Comparison of ENCODE assay signal across 8 mouse cellular contexts in the genomic region with DNA sequence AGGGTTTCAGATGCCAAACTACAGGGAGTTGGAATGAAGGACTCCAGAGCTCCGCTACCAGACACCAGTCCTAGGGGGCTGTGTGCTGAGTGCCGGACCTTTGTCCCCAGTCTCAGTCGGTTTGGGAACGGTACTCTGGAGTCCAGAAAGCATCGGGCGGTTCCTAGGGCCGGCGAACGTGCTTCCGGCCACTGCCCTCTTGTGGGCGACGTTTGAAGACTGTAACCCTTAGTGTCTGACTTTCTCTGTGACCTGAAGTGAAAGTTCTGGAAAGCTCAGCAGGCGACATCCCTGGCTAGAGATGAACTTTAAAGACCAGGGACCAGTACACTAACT. TPM values are rescaled to one million over a fixed set of nuclear protein-coding genes. Genes with fewer than 3 reads are reported as not detected.
DNase-seq lines count a peak whose midpoint lies in the region; ATAC-seq lines count a peak whose summit lies in the region.

No protein-coding gene starts in this region.

- DNase-seq in urinary bladder, adult 18-20 months (ENCODE audit: low spot score in 2 of 2) = peak; percentile 74 to 81
- DNase-seq in urinary bladder, postnatal 10 days (ENCODE audit: low spot score) = no peak
- peak; percentile 76 for DNase-seq in lung, postnatal 14 days
- DNase-seq in retina, postnatal 7 days (ENCODE audit: low read depth, low spot score) = peak; percentile 23
- DNase-seq in right cerebral cortex, adult 18-20 months = no peak

- H3K4me2 ChIP-seq in embryonic facial prominence, embryonic 12.5 days (replicated peaks) = peak overlapping the region; percentile 81
- peak overlapping the region; percentile 98 for H3K4me2 ChIP-seq in heart, embryonic 12.5 days
- peak overlapping the region; percentile 86 for H3K4me2 ChIP-seq in kidney, embryonic 15.5 days

- no peak for ATAC-seq in embryonic facial prominence, embryonic 12.5 days (ENCODE audit: insufficient number of reproducible peaks, insufficient read depth, low FRiP score, low TSS enrichment)
- ATAC-seq in heart, embryonic 12.5 days (ENCODE audit: insufficient number of reproducible peaks, low FRiP score) = peak; percentile 31; the same call in 1 of the 2 replicates
- peak; percentile 41 for ATAC-seq in kidney, embryonic 15.5 days (replicated peaks; ENCODE audit: low FRiP score)

- H3K27ac ChIP-seq in embryonic facial prominence, embryonic 12.5 days = peak overlapping the region; percentile 98
- peak overlapping the region; percentile 98 for H3K27ac ChIP-seq in heart, embryonic 12.5 days (ENCODE audit: poor library complexity, severe bottlenecking)
- peak overlapping the region; percentile 98 for H3K27ac ChIP-seq in kidney, embryonic 15.5 days

- peaks cover 5% of the 10 kb centered on the region; the same call in 1 of the 2 replicates for H3K9me3 ChIP-seq in embryonic facial prominence, embryonic 12.5 days
- H3K9me3 ChIP-seq in heart, embryonic 12.5 days (replicated peaks) = peaks cover 11% of the 10 kb centered on the region
- peaks cover 6% of the 10 kb centered on the region for H3K9me3 ChIP-seq in kidney, embryonic 15.5 days (replicated peaks)

- H3K27me3 ChIP-seq in embryonic facial prominence, embryonic 12.5 days = no peaks in the 10 kb centered on the region
- H3K27me3 ChIP-seq in heart, embryonic 12.5 days (replicated peaks) = no peaks in the 10 kb centered on the region
- H3K27me3 ChIP-seq in kidney, embryonic 15.5 days = peaks cover 9% of the 10 kb centered on the region

- under 1% methylated on average over 13 of the region's 13 CpGs for WGBS in embryonic facial prominence, embryonic 12.5 days
- WGBS in heart, embryonic 12.5 days = under 1% methylated on average over 13 of the region's 13 CpGs
- WGBS in kidney, embryonic 15.5 days = under 1% methylated on average over 13 of the region's 13 CpGs

- H3K9ac ChIP-seq in embryonic facial prominence, embryonic 12.5 days = peak overlapping the region; percentile 79; the same call in 1 of the 2 replicates
- H3K9ac ChIP-seq in heart, embryonic 12.5 days = peak overlapping the region; percentile 73
- H3K9ac ChIP-seq in kidney, embryonic 15.5 days = peak overlapping the region; percentile 65

- H3K4me1 ChIP-seq in embryonic facial prominence, embryonic 12.5 days = peaks cover 30% of the 10 kb centered on the region
- H3K4me1 ChIP-seq in heart, embryonic 12.5 days (replicated peaks) = peaks cover 38% of the 10 kb centered on the region
- H3K4me1 ChIP-seq in kidney, embryonic 15.5 days = peaks cover 47% of the 10 kb centered on the region

- no peaks in the 10 kb centered on the region; the same call in 1 of the 2 replicates for H3K36me3 ChIP-seq in embryonic facial prominence, embryonic 12.5 days
- H3K36me3 ChIP-seq in heart, embryonic 12.5 days = no peaks in the 10 kb centered on the region
- no peaks in the 10 kb centered on the region for H3K36me3 ChIP-seq in kidney, embryonic 15.5 days

- H3K4me3 ChIP-seq in embryonic facial prominence, embryonic 12.5 days = peak overlapping the region; percentile 85
- H3K4me3 ChIP-seq in heart, embryonic 12.5 days = peak overlapping the region; percentile 77
- H3K4me3 ChIP-seq in kidney, embryonic 15.5 days (replicated peaks) = peak overlapping the region; percentile 59

RNA-seq across cellular contexts. Expression of a gene that starts 1.1 kb away (rescaled TPM):
- 115 TPM in 2 replicates for polyA plus RNA-seq in embryonic facial prominence, embryonic 12.5 days (2016; fragmentation: Nextera tagmentation; extraction: Ambion mirVana)
- polyA plus RNA-seq in heart, embryonic 12.5 days (2016; fragmentation: Nextera tagmentation; extraction: Ambion mirVana) = 43.3 and 46.1 TPM in 2 replicates
- 52.4 and 65.0 TPM in 2 replicates for polyA plus RNA-seq in kidney, embryonic 15.5 days (2015; fragmentation: Nextera tagmentation; extraction: Ambion mirVana)

RNA-seq across cellular contexts. Expression of a gene that starts 20.8 kb away (rescaled TPM):
- 13.0 and 13.3 TPM in 2 replicates for polyA plus RNA-seq in embryonic facial prominence, embryonic 12.5 days (2016; fragmentation: Nextera tagmentation; extraction: Ambion mirVana)
- 27.8 and 28.2 TPM in 2 replicates for polyA plus RNA-seq in heart, embryonic 12.5 days (2016; fragmentation: Nextera tagmentation; extraction: Ambion mirVana)
- 26.5 and 27.2 TPM in 2 replicates for polyA plus RNA-seq in kidney, embryonic 15.5 days (2015; fragmentation: Nextera tagmentation; extraction: Ambion mirVana)

RNA-seq across cellular contexts. Expression of a gene that starts 44.7 kb away (rescaled TPM):
- 9.0 and 11.9 TPM in 2 replicates for polyA plus RNA-seq in embryonic facial prominence, embryonic 12.5 days (2016; fragmentation: Nextera tagmentation; extraction: Ambion mirVana)
- 8.9 and 9.2 TPM in 2 replicates for polyA plus RNA-seq in heart, embryonic 12.5 days (2016; fragmentation: Nextera tagmentation; extraction: Ambion mirVana)
- 10.9 TPM in 2 replicates for polyA plus RNA-seq in kidney, embryonic 15.5 days (2015; fragmentation: Nextera tagmentation; extraction: Ambion mirVana)

RNA-seq across cellular contexts. Expression of a gene that starts 46.3 kb away (rescaled TPM):
- polyA plus RNA-seq in embryonic facial prominence, embryonic 12.5 days (2016; fragmentation: Nextera tagmentation; extraction: Ambion mirVana) = 18.8 and 19.5 TPM in 2 replicates
- 13.4 and 13.7 TPM in 2 replicates for polyA plus RNA-seq in heart, embryonic 12.5 days (2016; fragmentation: Nextera tagmentation; extraction: Ambion mirVana)
- 27.1 and 30.8 TPM in 2 replicates for polyA plus RNA-seq in kidney, embryonic 15.5 days (2015; fragmentation: Nextera tagmentation; extraction: Ambion mirVana)

Comparison
In these comparisons a context has a peak if more than half of its experiments do, and no peak if none do; other contexts are left out.
1. DNase-seq: peak in urinary bladder, adult 18-20 months (2 of 2), lung, postnatal 14 days (single experiment) and retina, postnatal 7 days (single experiment); none in urinary bladder, postnatal 10 days (single experiment) and right cerebral cortex, adult 18-20 months (single experiment).
2. Peak in every context shown above with its lines, with median percentiles within 50 percentile points of each other: H3K27ac ChIP-seq, H3K4me2 ChIP-seq, H3K4me3 ChIP-seq and H3K9ac ChIP-seq.